Mouse (Mus musculus) cerebellum, adult 18-20 months (tissue): ENCODE data around the gene Gng4.
"Not testable (repeated sequence)": the region's sequence is repeated elsewhere in the genome, so short reads cannot be mapped to it uniquely, and the experiment has no call there.

ENCODE experiments used
- DNase-seq, 2 experiments: peaks; one replicate each; pipeline ENCODE4 v3.0.0; 2021

Gene Gng4

GRCm38 (mm10) chr13:13783894-13784419 is at the start of gene Gng4:
Gng4 (plus strand) TSS chr13:13784059.
- DNase-seq, result peak; percentile 21 to 38

GRCm38 (mm10) chr13:13739232-13739631 is 44.6 kb upstream of the Gng4 start:
- DNase-seq, result no peak

- no peak for DNase-seq
These were observed 37.9 kb upstream of the Gng4 start for GRCm38 (mm10) chr13:13745911-13746310.

- peak in 1 of 2 experiments; percentile 15 for DNase-seq
These were observed 7.9 kb upstream of the Gng4 start for GRCm38 (mm10) chr13:13775778-13776494.

GRCm38 (mm10) chr13:13777052-13777451 is 6.8 kb upstream of the Gng4 start:
- DNase-seq, result no peak

GRCm38 (mm10) chr13:13777696-13778095 is 6.2 kb upstream of the Gng4 start:
- DNase-seq, result no peak

- DNase-seq, result no peak
These were observed 4.9 kb upstream of the Gng4 start for GRCm38 (mm10) chr13:13778837-13779458.

- DNase-seq, result no peak
These were observed 3.6 kb upstream of the Gng4 start for GRCm38 (mm10) chr13:13780271-13780670.

- DNase-seq, result no peak
These were observed 2.8 kb upstream of the Gng4 start for GRCm38 (mm10) chr13:13781026-13781425.

- no peak for DNase-seq
These were observed 563 bp upstream of the Gng4 start for GRCm38 (mm10) chr13:13783296-13783695.

- DNase-seq, result peak in 1 of 2 experiments; percentile 17
These were observed 619 bp downstream of the Gng4 start for GRCm38 (mm10) chr13:13784420-13784936.

GRCm38 (mm10) chr13:13784981-13785783 is 1.3 kb downstream of the Gng4 start:
- peak in 1 of 2 experiments; percentile 9 for DNase-seq

- DNase-seq, result no peak
These were observed 3.1 kb downstream of the Gng4 start for GRCm38 (mm10) chr13:13786971-13787370.

- no peak for DNase-seq
These were observed 4.2 kb downstream of the Gng4 start for GRCm38 (mm10) chr13:13788070-13788469.

GRCm38 (mm10) chr13:13791981-13792380 is 8.1 kb downstream of the Gng4 start:
- DNase-seq, result no peak

- no peak for DNase-seq
These were observed 11.4 kb downstream of the Gng4 start for GRCm38 (mm10) chr13:13795166-13795832.

GRCm38 (mm10) chr13:13796082-13796481 is 12.2 kb downstream of the Gng4 start:
- no peak for DNase-seq

- not testable (repeated sequence) for DNase-seq
These were observed 14.0 kb downstream of the Gng4 start for GRCm38 (mm10) chr13:13797816-13798215.

GRCm38 (mm10) chr13:13798775-13799174 is 14.9 kb downstream of the Gng4 start:
- DNase-seq, result no peak

GRCm38 (mm10) chr13:13808337-13809132 is 24.7 kb downstream of the Gng4 start:
- no peak for DNase-seq

- DNase-seq, result no peak
These were observed 27.0 kb downstream of the Gng4 start for GRCm38 (mm10) chr13:13810885-13811284.

- no peak for DNase-seq
These were observed 34.8 kb downstream of the Gng4 start for GRCm38 (mm10) chr13:13818696-13819095.
